In genomic region chr16:18394056-18394455, GRCm38 (mm10) we compare ENCODE assay signal across 8 mouse cellular contexts. TPM values are rescaled to one million over a fixed set of nuclear protein-coding genes. Genes with fewer than 3 reads are reported as not detected.
DNase-seq lines count a peak whose midpoint lies in the region; ATAC-seq lines count a peak whose summit lies in the region.

No protein-coding gene starts in this region.

- no peak overlapping the region for H3K4me3 ChIP-seq in kidney, embryonic 14.5 days (ENCODE audit: low read length)
- H3K4me3 ChIP-seq in forebrain, embryonic 11.5 days (ENCODE audit: low read depth, low read length), result peak overlapping the region; percentile 82
- H3K4me3 ChIP-seq in intestine, embryonic 14.5 days (ENCODE audit: low read depth, low read length), result no peak overlapping the region
- H3K4me3 ChIP-seq in neural tube, embryonic 12.5 days, result peak overlapping the region; percentile 79

- H3K4me1 ChIP-seq in kidney, embryonic 14.5 days (ENCODE audit: control insufficient read depth, insufficient read depth, low read length), result peaks cover 34% of the 10 kb centered on the region; the same call in 1 of the 2 replicates
- H3K4me1 ChIP-seq in forebrain, embryonic 11.5 days (replicated peaks; ENCODE audit: control insufficient read depth, insufficient read depth, low read length), result peaks cover 31% of the 10 kb centered on the region
- H3K4me1 ChIP-seq in intestine, embryonic 14.5 days (replicated peaks; ENCODE audit: control insufficient read depth, insufficient read depth, low read length), result peaks cover 24% of the 10 kb centered on the region
- peaks cover 56% of the 10 kb centered on the region for H3K4me1 ChIP-seq in neural tube, embryonic 12.5 days

- no peak for DNase-seq in kidney, postnatal 10 days
- peak; percentile 50 for DNase-seq in forebrain, embryonic 11.5 days (ENCODE audit: low spot score)
- DNase-seq in intestine, embryonic 14.5 days (ENCODE audit: low spot score), result no peak
- no peak for DNase-seq in Muller cell, postnatal 12 days (ENCODE audit: inconsistent ontology term)
- no peak for DNase-seq in adrenal gland, adult 8-10 months
- no peak for DNase-seq in right cerebral cortex, postnatal 4 days

- peak overlapping the region; percentile 98; the same call in 1 of the 2 replicates for H3K4me2 ChIP-seq in kidney, embryonic 14.5 days (replicated peaks; ENCODE audit: low read depth, low read length)
- peak overlapping the region; percentile 94 for H3K4me2 ChIP-seq in forebrain, embryonic 11.5 days (ENCODE audit: low read depth, low read length, severe bottlenecking)
- H3K4me2 ChIP-seq in intestine, embryonic 14.5 days (ENCODE audit: low read length), result peak overlapping the region; percentile 99
- peak overlapping the region; percentile 92 for H3K4me2 ChIP-seq in neural tube, embryonic 12.5 days (replicated peaks)

- ATAC-seq in kidney, embryonic 14.5 days (ENCODE audit: low FRiP score, low TSS enrichment), result no peak
- ATAC-seq in forebrain, embryonic 11.5 days (replicated peaks; ENCODE audit: low FRiP score), result no peak
- ATAC-seq in intestine, embryonic 14.5 days (replicated peaks; ENCODE audit: low FRiP score, low TSS enrichment, low read depth), result no peak
- ATAC-seq in neural tube, embryonic 12.5 days (ENCODE audit: low FRiP score, low read depth), result no peak

- no peak overlapping the region for H3K9ac ChIP-seq in kidney, embryonic 14.5 days (ENCODE audit: low read depth, low read length)
- H3K9ac ChIP-seq in forebrain, embryonic 11.5 days (ENCODE audit: low read length), result peak overlapping the region; percentile 96
- no peak overlapping the region for H3K9ac ChIP-seq in intestine, embryonic 14.5 days (ENCODE audit: low read length)
- H3K9ac ChIP-seq in neural tube, embryonic 12.5 days, result peak overlapping the region; percentile 91; the same call in 1 of the 2 replicates

- H3K27me3 ChIP-seq in kidney, embryonic 14.5 days (ENCODE audit: control insufficient read depth, insufficient read depth, low read length), result no peaks in the 10 kb centered on the region
- H3K27me3 ChIP-seq in forebrain, embryonic 11.5 days (ENCODE audit: control insufficient read depth, insufficient read depth, low read length), result no peaks in the 10 kb centered on the region
- H3K27me3 ChIP-seq in intestine, embryonic 14.5 days (replicated peaks; ENCODE audit: control insufficient read depth, insufficient read depth, low read length), result no peaks in the 10 kb centered on the region
- H3K27me3 ChIP-seq in neural tube, embryonic 12.5 days (replicated peaks), result no peaks in the 10 kb centered on the region

- H3K9me3 ChIP-seq in kidney, embryonic 14.5 days (ENCODE audit: control insufficient read depth, low read length), result no peaks in the 10 kb centered on the region
- H3K9me3 ChIP-seq in forebrain, embryonic 11.5 days (ENCODE audit: control insufficient read depth, low read length), result no peaks in the 10 kb centered on the region
- H3K9me3 ChIP-seq in intestine, embryonic 14.5 days (ENCODE audit: control insufficient read depth, low read length), result no peaks in the 10 kb centered on the region
- H3K9me3 ChIP-seq in neural tube, embryonic 12.5 days, result no peaks in the 10 kb centered on the region

- peaks cover 21% of the 10 kb centered on the region for H3K36me3 ChIP-seq in kidney, embryonic 14.5 days (ENCODE audit: control insufficient read depth, insufficient read depth, low read length)
- peaks cover 17% of the 10 kb centered on the region; the same call in 1 of the 2 replicates for H3K36me3 ChIP-seq in forebrain, embryonic 11.5 days (ENCODE audit: control insufficient read depth, insufficient read depth, low read length)
- H3K36me3 ChIP-seq in intestine, embryonic 14.5 days (ENCODE audit: control insufficient read depth, insufficient read depth, low read length), result peaks cover 22% of the 10 kb centered on the region
- H3K36me3 ChIP-seq in neural tube, embryonic 12.5 days, result peaks cover 25% of the 10 kb centered on the region

- H3K27ac ChIP-seq in kidney, embryonic 14.5 days (ENCODE audit: low read depth, low read length), result no peak overlapping the region
- peak overlapping the region; percentile 64 for H3K27ac ChIP-seq in forebrain, embryonic 11.5 days (ENCODE audit: low read depth, low read length)
- no peak overlapping the region for H3K27ac ChIP-seq in intestine, embryonic 14.5 days (ENCODE audit: low read depth)
- peak overlapping the region; percentile 46; the same call in 1 of the 2 replicates for H3K27ac ChIP-seq in neural tube, embryonic 12.5 days

- 86% methylated on average over 3 of the region's 3 CpGs for WGBS in kidney, embryonic 14.5 days
- 74% methylated on average over 3 of the region's 3 CpGs for WGBS in forebrain, embryonic 11.5 days
- WGBS in intestine, embryonic 14.5 days, result 70% methylated on average over 3 of the region's 3 CpGs
- 62% methylated on average over 3 of the region's 3 CpGs for WGBS in neural tube, embryonic 12.5 days

RNA-seq across cellular contexts. Expression of gene Txnrd2, which starts 32.1 kb away (rescaled TPM):
- polyA plus RNA-seq in kidney, embryonic 14.5 days (2014; fragmentation: Nextera tagmentation; extraction: Ambion mirVana), result 21.9 and 23.6 TPM in 2 replicates
- polyA plus RNA-seq in forebrain, embryonic 11.5 days (2014; fragmentation: Nextera tagmentation; extraction: Ambion mirVana), result 24.8 and 26.7 TPM in 2 replicates
- polyA plus RNA-seq in intestine, embryonic 14.5 days (2014; fragmentation: Nextera tagmentation; extraction: Ambion mirVana), result 17.0 and 17.4 TPM in 2 replicates
- 20.5 and 24.8 TPM in 2 replicates for polyA plus RNA-seq in neural tube, embryonic 12.5 days (2016; fragmentation: Nextera tagmentation; extraction: Ambion mirVana)
- total RNA-seq in adrenal gland, adult 8-10 months (2022), result 100 to 1,000 TPM in 2 of 4 experiments, 10 to 100 TPM in 2; 79.2 to 123 (median 103) TPM

RNA-seq across cellular contexts. Expression of gene Comt, which starts 32.6 kb away (rescaled TPM):
- 78.7 and 89.0 TPM in 2 replicates for polyA plus RNA-seq in kidney, embryonic 14.5 days (2014; fragmentation: Nextera tagmentation; extraction: Ambion mirVana)
- 53.6 and 55.2 TPM in 2 replicates for polyA plus RNA-seq in forebrain, embryonic 11.5 days (2014; fragmentation: Nextera tagmentation; extraction: Ambion mirVana)
- 95.4 and 95.6 TPM in 2 replicates for polyA plus RNA-seq in intestine, embryonic 14.5 days (2014; fragmentation: Nextera tagmentation; extraction: Ambion mirVana)
- 68.6 and 70.9 TPM in 2 replicates for polyA plus RNA-seq in neural tube, embryonic 12.5 days (2016; fragmentation: Nextera tagmentation; extraction: Ambion mirVana)
- 100 to 1,000 TPM; 147 to 201 (median 185) TPM for total RNA-seq in adrenal gland, adult 8-10 months (2022)

RNA-seq across cellular contexts. Expression of gene Arvcf, which starts 46.1 kb away (rescaled TPM):
- 16.3 and 27.0 TPM in 2 replicates for polyA plus RNA-seq in kidney, embryonic 14.5 days (2014; fragmentation: Nextera tagmentation; extraction: Ambion mirVana)
- 99.4 and 103 TPM in 2 replicates for polyA plus RNA-seq in forebrain, embryonic 11.5 days (2014; fragmentation: Nextera tagmentation; extraction: Ambion mirVana)
- polyA plus RNA-seq in intestine, embryonic 14.5 days (2014; fragmentation: Nextera tagmentation; extraction: Ambion mirVana), result 31.7 and 33.0 TPM in 2 replicates
- 114 and 118 TPM in 2 replicates for polyA plus RNA-seq in neural tube, embryonic 12.5 days (2016; fragmentation: Nextera tagmentation; extraction: Ambion mirVana)
- 10 to 100 TPM; 25.5 to 67.0 (median 52.7) TPM for total RNA-seq in adrenal gland, adult 8-10 months (2022)

RNA-seq across cellular contexts. Expression of gene Tango2, which starts 46.2 kb away (rescaled TPM):
- polyA plus RNA-seq in kidney, embryonic 14.5 days (2014; fragmentation: Nextera tagmentation; extraction: Ambion mirVana), result 19.8 and 20.0 TPM in 2 replicates
- 39.1 and 40.4 TPM in 2 replicates for polyA plus RNA-seq in forebrain, embryonic 11.5 days (2014; fragmentation: Nextera tagmentation; extraction: Ambion mirVana)
- polyA plus RNA-seq in intestine, embryonic 14.5 days (2014; fragmentation: Nextera tagmentation; extraction: Ambion mirVana), result 34.8 and 34.9 TPM in 2 replicates
- 59.1 and 60.0 TPM in 2 replicates for polyA plus RNA-seq in neural tube, embryonic 12.5 days (2016; fragmentation: Nextera tagmentation; extraction: Ambion mirVana)
- total RNA-seq in adrenal gland, adult 8-10 months (2022), result 10 to 100 TPM; 45.4 to 68.0 (median 52.7) TPM

Comparison
In these comparisons a context has a peak if more than half of its experiments do, and no peak if none do; other contexts are left out.
1. H3K27ac ChIP-seq: peak in forebrain, embryonic 11.5 days (single experiment) and neural tube, embryonic 12.5 days (single experiment); none in kidney, embryonic 14.5 days (single experiment) and intestine, embryonic 14.5 days (single experiment).
2. H3K4me3 ChIP-seq: peak in forebrain, embryonic 11.5 days (single experiment) and neural tube, embryonic 12.5 days (single experiment); none in kidney, embryonic 14.5 days (single experiment) and intestine, embryonic 14.5 days (single experiment).
3. H3K9ac ChIP-seq: peak in forebrain, embryonic 11.5 days (single experiment) and neural tube, embryonic 12.5 days (single experiment); none in kidney, embryonic 14.5 days (single experiment) and intestine, embryonic 14.5 days (single experiment).
4. Peak in every context shown above with its lines, with median percentiles within 50 percentile points of each other: H3K4me2 ChIP-seq.